Mouse (Mus musculus): ENCODE measurements around the gene Helz.

Gene Helz

GRCm38 (mm10) chr11:107724603-107725002 is 176.9 kb downstream of the Helz start:
- DNase-seq (ENCODE audit: low spot score in 2 of 2) = no peak

GRCm38 (mm10) chr11:107728073-107728863 is 180.5 kb downstream of the Helz start:
- no peak for DNase-seq (ENCODE audit: low spot score in 2 of 2)

- no peak for DNase-seq (ENCODE audit: low spot score in 2 of 2)
Measured at GRCm38 (mm10) chr11:107729141-107729540, 181.4 kb downstream of the Helz start.

- no peak for DNase-seq (ENCODE audit: low spot score in 2 of 2)
Measured at GRCm38 (mm10) chr11:107730940-107731339, 183.2 kb downstream of the Helz start.

GRCm38 (mm10) chr11:107731498-107731897 is 183.8 kb downstream of the Helz start:
- no peak for DNase-seq (ENCODE audit: low spot score in 2 of 2)

- no peak for DNase-seq (ENCODE audit: low spot score in 2 of 2)
Measured at GRCm38 (mm10) chr11:107734133-107734532, 186.4 kb downstream of the Helz start.

GRCm38 (mm10) chr11:107737886-107738285 is 190.2 kb downstream of the Helz start:
- DNase-seq (ENCODE audit: low spot score in 2 of 2) = no peak

GRCm38 (mm10) chr11:107738418-107739099 is 190.8 kb downstream of the Helz start:
- peak in 1 of 2 experiments; percentile 49 for DNase-seq (ENCODE audit: low spot score in 2 of 2)

- no peak for DNase-seq (ENCODE audit: low spot score in 2 of 2)
Measured at GRCm38 (mm10) chr11:107743100-107743499, 195.4 kb downstream of the Helz start.

All from frontal cortex, postnatal 14 days (tissue).